10 mouse cellular contexts compared by ENCODE assay signal in the genomic region with DNA sequence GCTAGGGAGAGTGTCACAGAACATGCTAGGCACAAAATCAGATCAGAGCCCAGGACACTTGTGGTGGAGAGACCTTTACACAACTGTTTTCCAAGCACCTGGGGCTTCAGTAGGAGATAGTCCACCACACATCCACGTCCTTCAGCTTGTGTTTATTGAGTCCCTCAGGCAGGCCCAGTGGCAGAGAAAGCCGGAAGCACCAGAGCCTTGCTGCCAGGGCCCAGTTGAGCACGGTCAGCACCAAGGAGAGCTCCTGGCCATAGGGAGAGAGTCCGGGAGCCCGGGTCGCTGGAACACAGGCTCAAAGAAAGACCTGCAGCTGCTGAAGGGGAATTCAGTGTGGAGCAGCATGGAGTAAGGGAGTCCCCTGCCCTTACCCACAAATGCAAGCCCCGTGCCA. TPM values are rescaled to one million over a fixed set of nuclear protein-coding genes. Genes with fewer than 3 reads are reported as not detected.
DNase-seq lines count a peak whose midpoint lies in the region; ATAC-seq and TF ChIP-seq lines count a peak whose summit lies in the region.
"Had no signal": no experiment of that assay in that cellular context is flagged by ENCODE, and none has a peak within 500 bp of the region (broad histone marks: within the 10 kb centered on the region; RNA-seq: fewer than 3 reads in every experiment).

No protein-coding gene starts in this region.

- H3K27ac ChIP-seq in hindbrain, embryonic 10.5 days, result no peak overlapping the region
- H3K27ac ChIP-seq in hindbrain, embryonic 12.5 days, result no peak overlapping the region
- no peak overlapping the region for H3K27ac ChIP-seq in limb, embryonic 14.5 days (replicated peaks; ENCODE audit: low read depth, low read length)
- H3K27ac ChIP-seq: liver, embryonic 15.5 days had no signal

- peaks cover 3% of the 10 kb centered on the region for H3K4me1 ChIP-seq in hindbrain, embryonic 10.5 days (replicated peaks)
- H3K4me1 ChIP-seq in hindbrain, embryonic 12.5 days, result peaks cover 7% of the 10 kb centered on the region; the same call in 1 of the 2 replicates
- no peaks in the 10 kb centered on the region for H3K4me1 ChIP-seq in limb, embryonic 14.5 days (ENCODE audit: control insufficient read depth, insufficient read depth, low read length)
- H3K4me1 ChIP-seq: liver, embryonic 15.5 days had no signal

- WGBS in hindbrain, embryonic 10.5 days, result 6% methylated on average over 7 of the region's 7 CpGs
- 7% methylated on average over 7 of the region's 7 CpGs for WGBS in hindbrain, embryonic 12.5 days
- 4% methylated on average over 7 of the region's 7 CpGs for WGBS in limb, embryonic 14.5 days

- H3K4me3 ChIP-seq in hindbrain, embryonic 10.5 days, result no peak overlapping the region
- no peak overlapping the region for H3K4me3 ChIP-seq in hindbrain, embryonic 12.5 days
- no peak overlapping the region for H3K4me3 ChIP-seq in limb, embryonic 14.5 days (replicated peaks; ENCODE audit: low read length)
- H3K4me3 ChIP-seq: liver, embryonic 15.5 days had no signal

- no peaks in the 10 kb centered on the region for H3K9me3 ChIP-seq in hindbrain, embryonic 10.5 days
- H3K9me3 ChIP-seq in hindbrain, embryonic 12.5 days (replicated peaks), result no peaks in the 10 kb centered on the region
- H3K9me3 ChIP-seq in limb, embryonic 14.5 days (ENCODE audit: control insufficient read depth, low read length), result no peaks in the 10 kb centered on the region
- H3K9me3 ChIP-seq: liver, embryonic 15.5 days had no signal

- no peaks in the 10 kb centered on the region for H3K36me3 ChIP-seq in hindbrain, embryonic 10.5 days
- H3K36me3 ChIP-seq in hindbrain, embryonic 12.5 days, result no peaks in the 10 kb centered on the region
- H3K36me3 ChIP-seq in limb, embryonic 14.5 days (ENCODE audit: control insufficient read depth, insufficient read depth, low read length), result no peaks in the 10 kb centered on the region
- H3K36me3 ChIP-seq: liver, embryonic 15.5 days had no signal

- no peak for ATAC-seq in hindbrain, embryonic 12.5 days (ENCODE audit: low FRiP score)
- ATAC-seq in limb, embryonic 14.5 days (ENCODE audit: low FRiP score, low read depth), result no peak

- no peak overlapping the region for H3K9ac ChIP-seq in hindbrain, embryonic 12.5 days
- H3K9ac ChIP-seq in limb, embryonic 14.5 days (ENCODE audit: low read depth, low read length, severe bottlenecking), result no peak overlapping the region
- H3K9ac ChIP-seq: liver, embryonic 15.5 days had no signal

- DNase-seq in hindbrain, embryonic 10.5 days (ENCODE audit: low spot score), result peak; percentile 69
- DNase-seq in 416B (ENCODE audit: low read depth), result peak; percentile 45
- DNase-seq in adrenal gland, postnatal 36 days, result peak; percentile 73 to 78
- DNase-seq in limb, embryonic 14.5 days (ENCODE audit: low spot score), result peak; percentile 72
- no peak for DNase-seq in spleen, postnatal 36 days (ENCODE audit: low spot score in 2 of 2)
- DNase-seq in spleen, adult 18-20 months, result no peak
- no peak for DNase-seq in T-cell, adult 2 months (ENCODE audit: low spot score)

- H3K4me2 ChIP-seq in hindbrain, embryonic 12.5 days (replicated peaks), result no peak overlapping the region
- no peak overlapping the region for H3K4me2 ChIP-seq in limb, embryonic 14.5 days (replicated peaks; ENCODE audit: low read depth, low read length, severe bottlenecking)
- H3K4me2 ChIP-seq: liver, embryonic 15.5 days had no signal

- H3K27me3 ChIP-seq in hindbrain, embryonic 10.5 days (ENCODE audit: insufficient read depth, poor library complexity, severe bottlenecking), result peaks cover 3% of the 10 kb centered on the region; the same call in 1 of the 2 replicates
- H3K27me3 ChIP-seq in hindbrain, embryonic 12.5 days, result peaks cover 10% of the 10 kb centered on the region
- H3K27me3 ChIP-seq in limb, embryonic 14.5 days (ENCODE audit: control insufficient read depth, insufficient read depth, low read length), result no peaks in the 10 kb centered on the region

- no peak for TF ChIP-seq POLR2A in limb, embryonic 14.5 days (IDR thresholded peaks at IDR 0.05; ENCODE audit: borderline replicate concordance, extremely low read depth, insufficient read depth, insufficient read length)

RNA-seq across cellular contexts. Expression of gene Htr6, which starts 15.8 kb away (rescaled TPM):
- 0.08 TPM in 1 of 2 replicates, not detected in the other for polyA plus RNA-seq in hindbrain, embryonic 10.5 days (2016; fragmentation: Nextera tagmentation; extraction: Ambion mirVana)
- polyA plus RNA-seq in hindbrain, embryonic 12.5 days (2016; fragmentation: Nextera tagmentation; extraction: Ambion mirVana), result 0.20 TPM in 1 of 2 replicates, not detected in the other
- under 1 TPM; 0.16 to 0.23 TPM for total RNA-seq in adrenal gland, postnatal 36 days (2021)
- polyA plus RNA-seq in limb, embryonic 14.5 days (2012; rRNA removed), result 1.2 and 2.2 TPM in 2 replicates
- polyA plus RNA-seq in limb, embryonic 14.5 days (2014; fragmentation: Nextera tagmentation; extraction: Ambion mirVana), result 0.22 and 0.35 TPM in 2 replicates
- polyA plus RNA-seq: heart, embryonic 14.5 days; liver, embryonic 15.5 days had no signal

RNA-seq across cellular contexts. Expression of gene Nbl1, which starts 33.2 kb away (rescaled TPM):
- 12.3 and 17.2 TPM in 2 replicates for polyA plus RNA-seq in hindbrain, embryonic 10.5 days (2016; fragmentation: Nextera tagmentation; extraction: Ambion mirVana)
- polyA plus RNA-seq in hindbrain, embryonic 12.5 days (2016; fragmentation: Nextera tagmentation; extraction: Ambion mirVana), result 54.8 and 56.1 TPM in 2 replicates
- 10 to 100 TPM; 43.2 to 45.0 TPM for total RNA-seq in adrenal gland, postnatal 36 days (2021)
- polyA plus RNA-seq in limb, embryonic 14.5 days (2012; rRNA removed), result 149 and 171 TPM in 2 replicates
- 157 and 176 TPM in 2 replicates for polyA plus RNA-seq in limb, embryonic 14.5 days (2014; fragmentation: Nextera tagmentation; extraction: Ambion mirVana)

Comparison
In these comparisons a context has a peak if more than half of its experiments do, and no peak if none do; other contexts are left out.
1. DNase-seq: peak in hindbrain, embryonic 10.5 days (single experiment), 416B (single experiment), adrenal gland, postnatal 36 days (2 of 2) and limb, embryonic 14.5 days (single experiment); none in spleen, postnatal 36 days (0 of 2), spleen, adult 18-20 months (0 of 2) and T-cell, adult 2 months (single experiment).